Mouse (Mus musculus): ENCODE results near the gene Nt5dc3. TPM values are rescaled to one million over a fixed set of nuclear protein-coding genes. Genes with fewer than 3 reads are reported as not detected.

Gene Nt5dc3
- polyA plus RNA-seq, 1 experiment, result 2.3 TPM

- Histone ChIP-seq H3K4me3 (replicated peaks; ENCODE audit: control insufficient read depth, low read depth, low read length) (no peak overlapping the region), H3K4me1 (ENCODE audit: control insufficient read depth, insufficient read depth, low read length) (peaks cover 5% of the 10 kb centered on the region), H3K27ac (ENCODE audit: control insufficient read depth, insufficient read depth, low read depth, low read length, poor library complexity) (peak overlapping the region; percentile 45; the same call in 1 of the 2 replicates)
- peak; percentile 18; the same call in 1 of the 2 replicates for TF ChIP-seq CTCF (IDR thresholded peaks at IDR 0.05; ENCODE audit: control insufficient read depth, insufficient read depth, low read length)
- TF ChIP-seq POLR2A (IDR thresholded peaks at IDR 0.05; ENCODE audit: borderline replicate concordance, control insufficient read depth, low read depth, low read length), result no peak
- WGBS, result 60% methylated on average over 15 of the region's 15 CpGs
Measured at GRCm38 (mm10) chr10:86828221-86829135, 49.7 kb downstream of the Nt5dc3 start.

GRCm38 (mm10) chr10:86829515-86829914 lies 50.7 kb downstream of the Nt5dc3 start:
- H3K27ac ChIP-seq (ENCODE audit: control insufficient read depth, insufficient read depth, low read depth, low read length, poor library complexity), result no peak overlapping the region
- H3K4me3 ChIP-seq (replicated peaks; ENCODE audit: control insufficient read depth, low read depth, low read length), result no peak overlapping the region
- peaks cover 5% of the 10 kb centered on the region for H3K4me1 ChIP-seq (ENCODE audit: control insufficient read depth, insufficient read depth, low read length)
- TF ChIP-seq POLR2A (IDR thresholded peaks at IDR 0.05; ENCODE audit: borderline replicate concordance, control insufficient read depth, low read depth, low read length), result no peak
- TF ChIP-seq CTCF (IDR thresholded peaks at IDR 0.05; ENCODE audit: control insufficient read depth, insufficient read depth, low read length), result peak; percentile 17; the same call in 1 of the 2 replicates
- 87% methylated on average over 2 of the region's 2 CpGs for WGBS

- Histone ChIP-seq H3K4me3 (replicated peaks; ENCODE audit: control insufficient read depth, low read depth, low read length) (no peak overlapping the region), H3K27ac (ENCODE audit: control insufficient read depth, insufficient read depth, low read depth, low read length, poor library complexity) (no peak overlapping the region), H3K4me1 (ENCODE audit: control insufficient read depth, insufficient read depth, low read length) (no peaks in the 10 kb centered on the region)
- 80% methylated on average over 4 of the region's 4 CpGs for WGBS
- TF ChIP-seq POLR2A (IDR thresholded peaks at IDR 0.05; ENCODE audit: borderline replicate concordance, control insufficient read depth, low read depth, low read length) (no peak), CTCF (IDR thresholded peaks at IDR 0.05; ENCODE audit: control insufficient read depth, insufficient read depth, low read length) (no peak)
Measured at GRCm38 (mm10) chr10:86836784-86837183, 58.0 kb downstream of the Nt5dc3 start.

- Histone ChIP-seq H3K4me1 (ENCODE audit: control insufficient read depth, insufficient read depth, low read length) (no peaks in the 10 kb centered on the region), H3K4me3 (replicated peaks; ENCODE audit: control insufficient read depth, low read depth, low read length) (no peak overlapping the region), H3K27ac (ENCODE audit: control insufficient read depth, insufficient read depth, low read depth, low read length, poor library complexity) (no peak overlapping the region)
- WGBS, result 83% methylated on average over 6 of the region's 6 CpGs
- TF ChIP-seq CTCF (IDR thresholded peaks at IDR 0.05; ENCODE audit: control insufficient read depth, insufficient read depth, low read length), result no peak
- no peak for TF ChIP-seq POLR2A (IDR thresholded peaks at IDR 0.05; ENCODE audit: borderline replicate concordance, control insufficient read depth, low read depth, low read length)
Measured at GRCm38 (mm10) chr10:86838827-86839226, 60.0 kb downstream of the Nt5dc3 start.

GRCm38 (mm10) chr10:86842659-86843058 lies 63.9 kb downstream of the Nt5dc3 start:
- TF ChIP-seq CTCF (IDR thresholded peaks at IDR 0.05; ENCODE audit: control insufficient read depth, insufficient read depth, low read length), result no peak
- no peak for TF ChIP-seq POLR2A (IDR thresholded peaks at IDR 0.05; ENCODE audit: borderline replicate concordance, control insufficient read depth, low read depth, low read length)
- Histone ChIP-seq H3K4me3 (replicated peaks; ENCODE audit: control insufficient read depth, low read depth, low read length) (no peak overlapping the region), H3K4me1 (ENCODE audit: control insufficient read depth, insufficient read depth, low read length) (no peaks in the 10 kb centered on the region), H3K27ac (ENCODE audit: control insufficient read depth, insufficient read depth, low read depth, low read length, poor library complexity) (no peak overlapping the region)
- WGBS, result 83% methylated on average over 5 of the region's 5 CpGs

GRCm38 (mm10) chr10:86846926-86847467 lies 68.2 kb downstream of the Nt5dc3 start:
- H3K4me1 ChIP-seq (ENCODE audit: control insufficient read depth, insufficient read depth, low read length), result no peaks in the 10 kb centered on the region
- no peak overlapping the region for H3K27ac ChIP-seq (ENCODE audit: control insufficient read depth, insufficient read depth, low read depth, low read length, poor library complexity)
- 71% methylated on average over 9 of the region's 9 CpGs for WGBS
- TF ChIP-seq POLR2A (IDR thresholded peaks at IDR 0.05; ENCODE audit: borderline replicate concordance, control insufficient read depth, low read depth, low read length), result no peak
- no peak for TF ChIP-seq CTCF (IDR thresholded peaks at IDR 0.05; ENCODE audit: control insufficient read depth, insufficient read depth, low read length)
- no peak overlapping the region for H3K4me3 ChIP-seq (replicated peaks; ENCODE audit: control insufficient read depth, low read depth, low read length)

- Histone ChIP-seq H3K4me3 (replicated peaks; ENCODE audit: control insufficient read depth, low read depth, low read length) (no peak overlapping the region), H3K27ac (ENCODE audit: control insufficient read depth, insufficient read depth, low read depth, low read length, poor library complexity) (no peak overlapping the region), H3K4me1 (ENCODE audit: control insufficient read depth, insufficient read depth, low read length) (no peaks in the 10 kb centered on the region)
- WGBS, result 75% methylated on average over 4 of the region's 4 CpGs
- no peak for TF ChIP-seq CTCF (IDR thresholded peaks at IDR 0.05; ENCODE audit: control insufficient read depth, insufficient read depth, low read length)
- TF ChIP-seq POLR2A (IDR thresholded peaks at IDR 0.05; ENCODE audit: borderline replicate concordance, control insufficient read depth, low read depth, low read length), result no peak
Measured at GRCm38 (mm10) chr10:86849087-86849486, 70.3 kb downstream of the Nt5dc3 start.

- H3K4me1 ChIP-seq (ENCODE audit: control insufficient read depth, insufficient read depth, low read length), result no peaks in the 10 kb centered on the region
- no peak overlapping the region for H3K4me3 ChIP-seq (replicated peaks; ENCODE audit: control insufficient read depth, low read depth, low read length)
- WGBS, result 74% methylated on average over 4 of the region's 4 CpGs
- no peak for TF ChIP-seq CTCF (IDR thresholded peaks at IDR 0.05; ENCODE audit: control insufficient read depth, insufficient read depth, low read length)
- TF ChIP-seq POLR2A (IDR thresholded peaks at IDR 0.05; ENCODE audit: borderline replicate concordance, control insufficient read depth, low read depth, low read length), result no peak
- no peak overlapping the region for H3K27ac ChIP-seq (ENCODE audit: control insufficient read depth, insufficient read depth, low read depth, low read length, poor library complexity)
Measured at GRCm38 (mm10) chr10:86849508-86849907, 70.7 kb downstream of the Nt5dc3 start.
